Mouse (Mus musculus): ENCODE results near the gene Rbm17.

GRCm38 (mm10) chr2:11623726-11624125 is 19.8 kb upstream of the Rbm17 start:
- TF ChIP-seq CTCF (IDR thresholded peaks at IDR 0.05), result no peak
- no peak for TF ChIP-seq EP300 (IDR thresholded peaks at IDR 0.05)

Data from lung, postnatal 0 days (tissue).